Mouse (Mus musculus) left cerebral cortex, postnatal 14 days (tissue): Measurements from ENCODE around the gene Gdpgp1. TPM values are rescaled to one million over a fixed set of nuclear protein-coding genes. Genes with fewer than 3 reads are reported as not detected.

Source experiments
- DNase-seq, 2 experiments: peaks; one replicate each; pipeline ENCODE4 v3.0.0; 2021 to 2022; ENCODE audit warnings: low spot score in 2 of 2, mixed read lengths in 1 of 2
- intact Hi-C: fragments of 180-260 bp; cut with DNase I; formaldehyde crosslinking; loops from one replicate; pipeline ENCODE4 v1.15.1; 2025
- total RNA-seq, 2 experiments: library from RNA; stranded (reverse); gene quantifications; 2 replicates each; pipeline ENCODE4 v1.2.3; 2021

Gene Gdpgp1
- total RNA-seq, 2 experiments from 2014 or later, result 6.6 to 6.7 TPM

- DNase-seq, result peak; percentile 28 to 43
- intact Hi-C loops, result no loop called here
These were observed 28.8 kb downstream of the Gdpgp1 start for GRCm38 (mm10) chr7:80261372-80261990.

GRCm38 (mm10) chr7:80264606-80265005 lies 31.9 kb downstream of the Gdpgp1 start:
- no peak for DNase-seq
- intact Hi-C loops, result no loop called here

GRCm38 (mm10) chr7:80267764-80268163 lies 35.1 kb downstream of the Gdpgp1 start:
- intact Hi-C loops, result no loop called here
- no peak for DNase-seq

GRCm38 (mm10) chr7:80268897-80269750 lies 36.5 kb downstream of the Gdpgp1 start, which contains the start of gene Vps33b:
Gene Vps33b, plus strand, starts transcription at chr7:80269649.
- DNase-seq, result peak; percentile 97 to 98
- intact Hi-C loops, result no loop called here

- peak; percentile 20 to 34 for DNase-seq
- intact Hi-C loops, result no loop called here
These were observed 37.1 kb downstream of the Gdpgp1 start for GRCm38 (mm10) chr7:80269751-80270255.

- intact Hi-C loops, result no loop called here
- DNase-seq, result no peak
These were observed 40.8 kb downstream of the Gdpgp1 start for GRCm38 (mm10) chr7:80273456-80273855.

GRCm38 (mm10) chr7:80276374-80276773 lies 43.7 kb downstream of the Gdpgp1 start:
- DNase-seq, result no peak
- intact Hi-C loops, result no loop called here

- no peak for DNase-seq
- intact Hi-C loops, result no loop called here
These were observed 47.4 kb downstream of the Gdpgp1 start for GRCm38 (mm10) chr7:80280032-80280431.

- no peak for DNase-seq
- intact Hi-C loops, result no loop called here
These were observed 48.3 kb downstream of the Gdpgp1 start for GRCm38 (mm10) chr7:80280998-80281397.

GRCm38 (mm10) chr7:80281646-80282045 lies 49.0 kb downstream of the Gdpgp1 start:
- no peak for DNase-seq
- intact Hi-C loops, result no loop called here

GRCm38 (mm10) chr7:80283226-80283918 lies 50.7 kb downstream of the Gdpgp1 start:
- no peak for DNase-seq

GRCm38 (mm10) chr7:80284391-80284790 lies 51.7 kb downstream of the Gdpgp1 start:
- intact Hi-C loops, result no loop called here
- DNase-seq, result no peak

More at GRCm38 (mm10) chr7:80283226-80283918, 50.7 kb downstream of the Gdpgp1 start:
- intact Hi-C loops, result no loop called here

- intact Hi-C loops, result no loop called here
These were observed 53.1 kb downstream of the Gdpgp1 start for GRCm38 (mm10) chr7:80285725-80286124.

GRCm38 (mm10) chr7:80287736-80288135 lies 55.1 kb downstream of the Gdpgp1 start:
- intact Hi-C loops, result no loop called here
- DNase-seq, result no peak

More at GRCm38 (mm10) chr7:80285725-80286124, 53.1 kb downstream of the Gdpgp1 start:
- no peak for DNase-seq

Other genes starting within 250 kb of the Gdpgp1 start
- gene Zfp710, start 208.1 kb upstream of the Gdpgp1 start, total RNA-seq, result 10 to 100 TPM; 15.7 to 16.0 TPM
- gene Idh2, start 117.5 kb upstream of the Gdpgp1 start, total RNA-seq, result 10 to 100 TPM; 48.1 to 50.3 TPM
- 10 to 100 TPM; 20.0 to 20.7 TPM for gene Sema4b, start 46.0 kb upstream of the Gdpgp1 start, total RNA-seq
- 10 to 100 TPM; 18.7 to 22.0 TPM for gene Cib1, start 52 bp upstream of the Gdpgp1 start, total RNA-seq
- gene Ttll13, start 13.5 kb downstream of the Gdpgp1 start, total RNA-seq, result 1 to 10 TPM in 1 of 2 experiments, under 1 TPM in 1; 0.95 to 1.2 TPM
- 10 to 100 TPM; 39.9 to 42.4 TPM for gene Ngrn, start 28.4 kb downstream of the Gdpgp1 start, total RNA-seq
- gene Vps33b, start 36.8 kb downstream of the Gdpgp1 start, total RNA-seq, result 10 to 100 TPM; 19.3 to 19.6 TPM
- 1 to 10 TPM; 3.2 to 3.8 TPM for gene Prc1, start 61.6 kb downstream of the Gdpgp1 start, total RNA-seq
- 10 to 100 TPM; 11.8 to 12.8 TPM for gene Rccd1, start 91.6 kb downstream of the Gdpgp1 start, total RNA-seq
- gene Unc45a, start 108.1 kb downstream of the Gdpgp1 start, total RNA-seq, result 10 to 100 TPM; 44.8 to 49.7 TPM
- 10 to 100 TPM; 42.0 to 53.2 TPM for gene Hddc3, start 110.2 kb downstream of the Gdpgp1 start, total RNA-seq
- gene Man2a2, start 138.5 kb downstream of the Gdpgp1 start, total RNA-seq, result 100 to 1,000 TPM; 114 to 118 TPM
- gene Fes, start 155.1 kb downstream of the Gdpgp1 start, total RNA-seq, result 1 to 10 TPM; 5.6 to 6.7 TPM
- 10 to 100 TPM; 38.8 to 46.2 TPM for gene Furin, start 172.6 kb downstream of the Gdpgp1 start, total RNA-seq